In the genomic region with DNA sequence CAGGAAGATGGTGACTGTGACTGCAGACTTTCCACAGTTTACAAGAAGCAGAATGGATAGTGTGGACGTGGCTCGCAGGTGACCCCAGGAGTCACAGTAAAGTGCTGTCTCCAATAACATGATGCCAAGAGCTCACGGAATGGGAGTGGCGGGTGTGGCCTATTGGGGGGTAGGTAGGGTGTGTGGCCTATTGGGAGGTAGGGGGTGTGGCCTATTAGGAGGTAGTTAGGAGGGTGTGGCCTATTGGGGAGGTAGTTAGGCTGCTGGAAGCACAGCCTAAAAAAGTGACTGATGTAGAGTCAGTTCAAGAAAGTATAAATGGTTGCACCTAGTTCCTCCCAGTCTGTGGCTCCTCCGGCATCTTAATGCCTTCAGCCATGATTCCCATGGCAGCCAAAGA, we compare ENCODE assay signal across 22 mouse cellular contexts. TPM values are rescaled to one million over a fixed set of nuclear protein-coding genes. Genes with fewer than 3 reads are reported as not detected.
DNase-seq lines count a peak whose midpoint lies in the region; ATAC-seq and TF ChIP-seq lines count a peak whose summit lies in the region.
"Had no signal": no experiment of that assay in that cellular context is flagged by ENCODE, and none has a peak within 500 bp of the region (broad histone marks: within the 10 kb centered on the region; RNA-seq: fewer than 3 reads in every experiment).

No protein-coding gene starts in this region.

- H3K27ac ChIP-seq in liver, embryonic 12.5 days, result no peak overlapping the region
- H3K27ac ChIP-seq in ES-E14 (ENCODE audit: insufficient read depth, low read depth, low read length, poor library complexity, severe bottlenecking), result peak overlapping the region; percentile 14; the same call in 1 of the 2 replicates
- no peak overlapping the region for H3K27ac ChIP-seq in hindbrain, embryonic 10.5 days
- H3K27ac ChIP-seq: embryonic facial prominence, embryonic 12.5 days; embryonic facial prominence, embryonic 15.5 days; forebrain, embryonic 15.5 days; hindbrain, embryonic 13.5 days; intestine, embryonic 15.5 days had no signal

- DNase-seq in liver (no peak), ES-E14 (ENCODE audit: low read depth, low spot score) (peak; percentile 71)
- no peak for DNase-seq in adrenal gland, postnatal 10 days
- no peak for DNase-seq in hindbrain, embryonic 10.5 days (ENCODE audit: low spot score)
- DNase-seq in layer of hippocampus, postnatal 36 days, result no peak
- DNase-seq: adrenal gland, postnatal 14 days; cerebellum, adult 11 months; cerebellum, adult 2 months; cerebellum, adult 9-11 months; cerebellum, postnatal 25 days; gastrocnemius, postnatal 25 days had no signal

- H3K4me1 ChIP-seq in liver, embryonic 12.5 days, result no peaks in the 10 kb centered on the region
- H3K4me1 ChIP-seq in E14TG2a.4 (replicated peaks; ENCODE audit: low read depth, low read length), result peaks cover 90% of the 10 kb centered on the region
- H3K4me1 ChIP-seq in ES-E14 (ENCODE audit: control insufficient read depth in 2 of 2, insufficient read depth in 2 of 2, low read length in 2 of 2, poor library complexity in 1 of 2), result peaks cover 5 to 27% of the 10 kb centered on the region in 2 experiments; a peak in 3 of 4 replicates
- H3K4me1 ChIP-seq in hindbrain, embryonic 10.5 days (replicated peaks), result no peaks in the 10 kb centered on the region
- H3K4me1 ChIP-seq: embryonic facial prominence, embryonic 12.5 days; embryonic facial prominence, embryonic 15.5 days; forebrain, embryonic 15.5 days; hindbrain, embryonic 13.5 days; intestine, embryonic 15.5 days had no signal

- H3K27me3 ChIP-seq in liver, embryonic 12.5 days (replicated peaks), result no peaks in the 10 kb centered on the region
- no peaks in the 10 kb centered on the region for H3K27me3 ChIP-seq in E14TG2a.4 (ENCODE audit: insufficient read depth, low read length)
- H3K27me3 ChIP-seq in hindbrain, embryonic 10.5 days (ENCODE audit: insufficient read depth, poor library complexity, severe bottlenecking), result no peaks in the 10 kb centered on the region
- H3K27me3 ChIP-seq: CH12.LX; embryonic facial prominence, embryonic 12.5 days; embryonic facial prominence, embryonic 15.5 days; forebrain, embryonic 15.5 days; hindbrain, embryonic 13.5 days; intestine, embryonic 15.5 days had no signal

- H3K9me3 ChIP-seq in liver, embryonic 12.5 days (replicated peaks), result no peaks in the 10 kb centered on the region
- H3K9me3 ChIP-seq in E14TG2a.4 (ENCODE audit: low read length) (no peaks in the 10 kb centered on the region), ES-E14 (ENCODE audit: control insufficient read depth, insufficient read depth, low read depth, low read length) (no peaks in the 10 kb centered on the region)
- H3K9me3 ChIP-seq in hindbrain, embryonic 10.5 days, result no peaks in the 10 kb centered on the region
- H3K9me3 ChIP-seq: embryonic facial prominence, embryonic 12.5 days; embryonic facial prominence, embryonic 15.5 days; forebrain, embryonic 15.5 days; hindbrain, embryonic 13.5 days; intestine, embryonic 15.5 days had no signal

- H3K9ac ChIP-seq in liver, embryonic 12.5 days, result no peak overlapping the region
- H3K9ac ChIP-seq in ES-E14 (ENCODE audit: insufficient read depth, low read depth, low read length, poor library complexity, severe bottlenecking), result peak overlapping the region; percentile 26; the same call in 1 of the 2 replicates
- H3K9ac ChIP-seq: embryonic facial prominence, embryonic 12.5 days; embryonic facial prominence, embryonic 15.5 days; forebrain, embryonic 15.5 days; hindbrain, embryonic 13.5 days; intestine, embryonic 15.5 days had no signal

- no peak for TF ChIP-seq CTCF in E14TG2a.4 (conservative IDR thresholded peaks at IDR 0.05; ENCODE audit: low read length)

- no peak overlapping the region for H3K4me2 ChIP-seq in liver, embryonic 12.5 days
- H3K4me2 ChIP-seq: embryonic facial prominence, embryonic 12.5 days; embryonic facial prominence, embryonic 15.5 days; forebrain, embryonic 15.5 days; heart, embryonic 11.5 days; hindbrain, embryonic 13.5 days; intestine, embryonic 15.5 days had no signal

- 73% methylated on average over 5 of the region's 5 CpGs for WGBS in liver, embryonic 12.5 days (ENCODE audit: insufficient replicate concordance)
- WGBS in hindbrain, embryonic 10.5 days, result 84% methylated on average over 5 of the region's 5 CpGs

- no peaks in the 10 kb centered on the region for H3K36me3 ChIP-seq in liver, embryonic 12.5 days
- H3K36me3 ChIP-seq in E14TG2a.4 (ENCODE audit: insufficient read depth, low read length), result peaks cover 5% of the 10 kb centered on the region; the same call in 1 of the 2 replicates
- H3K36me3 ChIP-seq in ES-E14 (ENCODE audit: control insufficient read depth, insufficient read depth, low read length, poor library complexity, severe bottlenecking), result no peaks in the 10 kb centered on the region
- no peaks in the 10 kb centered on the region for H3K36me3 ChIP-seq in hindbrain, embryonic 10.5 days
- H3K36me3 ChIP-seq: embryonic facial prominence, embryonic 12.5 days; embryonic facial prominence, embryonic 15.5 days; forebrain, embryonic 15.5 days; hindbrain, embryonic 13.5 days; intestine, embryonic 15.5 days had no signal

- in situ Hi-C loops in ES-E14 (cut with MboI; ENCODE audit: low sequenced_read_pairs in 2 of 2, unreplicated experiment in 2 of 2), result no loop called here

- peak; percentile 46; the same call in 1 of the 2 replicates for ATAC-seq in liver, embryonic 12.5 days
- 0 out of 2 replicates have a peak, but pooled peaks have one; percentile 44 for ATAC-seq in megakaryocyte-erythroid progenitor cell, adult 5-6 weeks (replicated peaks; ENCODE audit: low FRiP score, low TSS enrichment, poor library complexity, severe bottlenecking)
- ATAC-seq: forebrain, embryonic 15.5 days; hindbrain, embryonic 16.5 days; intestine, embryonic 15.5 days had no signal

- H3K4me3 ChIP-seq in liver, embryonic 12.5 days, result no peak overlapping the region
- peak overlapping the region; percentile 29; the same call in 1 of the 2 replicates for H3K4me3 ChIP-seq in E14TG2a.4 (replicated peaks; ENCODE audit: low read length)
- peak overlapping the region in 1 of 2 experiments; percentile 22; a peak in 1 of 4 replicates for H3K4me3 ChIP-seq in ES-E14 (ENCODE audit: insufficient read depth in 1 of 2, low read depth in 1 of 2, low read length in 2 of 2, poor library complexity in 1 of 2, severe bottlenecking in 1 of 2)
- H3K4me3 ChIP-seq in hindbrain, embryonic 10.5 days, result no peak overlapping the region
- H3K4me3 ChIP-seq: embryonic facial prominence, embryonic 12.5 days; embryonic facial prominence, embryonic 15.5 days; forebrain, embryonic 15.5 days; hindbrain, embryonic 13.5 days; intestine, embryonic 15.5 days had no signal

TF ChIP-seq in ES-E14, 5 proteins besides CTCF, POLR2A, EP300 and RAD21:
- TF ChIP-seq ZNF384 (IDR thresholded peaks at IDR 0.05; ENCODE audit: low read depth, low read length) (no peak), MAFK (IDR thresholded peaks at IDR 0.05; ENCODE audit: insufficient read depth, low read depth, low read length) (no peak)

RNA-seq across cellular contexts. Expression of a gene that starts 22.2 kb away (rescaled TPM):
- polyA plus RNA-seq in liver, embryonic 12.5 days (2016; fragmentation: Nextera tagmentation; extraction: Ambion mirVana), result 1.1 and 1.2 TPM in 2 replicates
- total RNA-seq in ES-E14 (2012; rRNA removed), result 23.2 and 34.7 TPM in 2 replicates
- 3.3 and 3.4 TPM in 2 replicates for total RNA-seq in megakaryocyte-erythroid progenitor cell, adult 5-6 weeks (2014; fragmentation: Nextera tagmentation)
- total RNA-seq in megakaryocyte-erythroid progenitor cell, adult 5-6 weeks (2017), result 0.46 and 3.1 TPM in 2 replicates
- total RNA-seq in adrenal gland, postnatal 10 days (2021), result 1 to 10 TPM; 7.2 to 7.5 TPM
- 1.3 and 1.6 TPM in 2 replicates for polyA plus RNA-seq in hindbrain, embryonic 10.5 days (2016; fragmentation: Nextera tagmentation; extraction: Ambion mirVana)
- total RNA-seq in layer of hippocampus, postnatal 36 days (2021), result 1 to 10 TPM; 5.5 to 6.4 TPM
